Mouse (Mus musculus): ENCODE results near the gene Sult3a1. TPM values are rescaled to one million over a fixed set of nuclear protein-coding genes. Genes with fewer than 3 reads are reported as not detected.
"Not testable (repeated sequence)": the region's sequence is repeated elsewhere in the genome, so short reads cannot be mapped to it uniquely, and the experiment has no call there.

Sult3a1 gene
- polyA plus RNA-seq, 1 experiment, result not detected

DNA sequence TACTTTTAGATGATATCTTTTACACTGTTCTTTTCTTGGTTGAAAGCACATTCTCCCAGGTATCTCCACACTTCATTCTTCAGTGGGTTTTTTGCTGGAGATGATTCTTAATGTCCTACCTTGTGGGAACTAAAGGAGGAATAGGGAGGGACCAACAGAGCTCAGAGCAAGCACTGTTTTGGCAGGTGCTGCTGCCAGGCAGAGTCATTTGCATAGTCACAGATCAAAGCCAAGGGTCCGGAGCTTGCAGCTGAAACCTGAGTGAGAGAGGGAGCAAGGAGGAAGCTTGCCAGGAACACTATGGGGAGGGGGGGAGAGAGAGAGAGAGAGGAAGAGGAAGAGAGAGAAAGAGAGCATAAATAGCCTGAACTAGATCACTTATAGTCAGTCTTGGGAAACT, 12.9 kb downstream of the Sult3a1 start:
- no peaks in the 10 kb centered on the region for H3K27me3 ChIP-seq (ENCODE audit: control insufficient read depth, insufficient read depth, low read length, poor library complexity, severe bottlenecking)
- H3K9me3 ChIP-seq (replicated peaks; ENCODE audit: control insufficient read depth, insufficient read depth, low read length, poor library complexity, severe bottlenecking), result no peaks in the 10 kb centered on the region
- H3K27ac ChIP-seq (ENCODE audit: insufficient read depth, low read length), result no peak overlapping the region
- H3K36me3 ChIP-seq (ENCODE audit: control insufficient read depth, insufficient read depth, low read length, poor library complexity, severe bottlenecking), result no peaks in the 10 kb centered on the region
- no peak overlapping the region for H3K4me3 ChIP-seq (ENCODE audit: low read depth, low read length)
- TF ChIP-seq EP300 (IDR thresholded peaks at IDR 0.05; ENCODE audit: insufficient read depth, low read depth, low read length) (no peak), CTCF (IDR thresholded peaks at IDR 0.05; ENCODE audit: low read depth, low read length) (no peak), POLR2A (IDR thresholded peaks at IDR 0.05; ENCODE audit: insufficient read depth, low read length) (no peak)
- H3K4me1 ChIP-seq (ENCODE audit: control insufficient read depth, insufficient read depth, low read length), result no peaks in the 10 kb centered on the region
- H3K9ac ChIP-seq (ENCODE audit: low read depth, poor library complexity, severe bottlenecking), result no peak overlapping the region

DNA sequence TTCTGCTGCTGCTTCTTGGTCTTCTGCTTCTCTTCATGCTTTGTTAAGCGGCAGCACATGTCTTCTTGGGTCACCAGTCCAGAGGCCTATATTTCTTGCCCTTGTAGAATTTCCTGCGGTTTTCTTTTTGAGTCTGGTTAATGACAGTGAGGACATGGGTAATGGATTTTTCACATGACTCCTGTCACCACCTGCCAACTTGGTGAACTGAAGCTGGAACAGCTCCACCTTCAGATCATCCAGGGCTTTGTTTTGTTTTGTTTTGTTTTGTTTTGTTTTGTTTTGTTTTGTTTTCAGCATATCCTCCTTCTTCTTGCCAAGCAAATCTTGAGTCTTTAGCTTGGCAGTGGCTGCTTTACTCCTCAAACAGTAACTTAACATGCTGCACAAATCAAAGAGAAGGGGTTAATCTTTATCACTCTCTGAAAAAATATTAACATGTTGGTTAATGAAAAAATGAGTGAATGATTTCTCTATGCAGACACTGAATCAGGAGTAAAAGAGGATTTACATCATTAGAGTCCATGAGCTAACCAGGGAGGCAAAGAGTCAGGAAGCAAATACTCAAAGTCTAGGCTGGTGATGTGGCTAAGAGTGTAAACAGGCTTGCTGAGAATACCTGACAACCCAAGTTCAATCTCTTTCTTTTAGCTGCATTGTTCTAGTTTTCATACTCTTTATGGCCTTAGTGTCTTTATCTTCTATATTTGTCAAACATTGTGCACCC, 15.3 kb downstream of the Sult3a1 start:
- H3K27ac ChIP-seq (ENCODE audit: insufficient read depth, low read length), result no peak overlapping the region
- no peak for TF ChIP-seq EP300 (IDR thresholded peaks at IDR 0.05; ENCODE audit: insufficient read depth, low read depth, low read length)
- no peak overlapping the region for H3K4me3 ChIP-seq (ENCODE audit: low read depth, low read length)
- H3K9ac ChIP-seq (ENCODE audit: low read depth, poor library complexity, severe bottlenecking), result no peak overlapping the region
- no peaks in the 10 kb centered on the region for H3K36me3 ChIP-seq (ENCODE audit: control insufficient read depth, insufficient read depth, low read length, poor library complexity, severe bottlenecking)
- H3K4me1 ChIP-seq (ENCODE audit: control insufficient read depth, insufficient read depth, low read length), result no peaks in the 10 kb centered on the region
- H3K9me3 ChIP-seq (replicated peaks; ENCODE audit: control insufficient read depth, insufficient read depth, low read length, poor library complexity, severe bottlenecking), result no peaks in the 10 kb centered on the region
- H3K27me3 ChIP-seq (ENCODE audit: control insufficient read depth, insufficient read depth, low read length, poor library complexity, severe bottlenecking), result no peaks in the 10 kb centered on the region

DNA sequence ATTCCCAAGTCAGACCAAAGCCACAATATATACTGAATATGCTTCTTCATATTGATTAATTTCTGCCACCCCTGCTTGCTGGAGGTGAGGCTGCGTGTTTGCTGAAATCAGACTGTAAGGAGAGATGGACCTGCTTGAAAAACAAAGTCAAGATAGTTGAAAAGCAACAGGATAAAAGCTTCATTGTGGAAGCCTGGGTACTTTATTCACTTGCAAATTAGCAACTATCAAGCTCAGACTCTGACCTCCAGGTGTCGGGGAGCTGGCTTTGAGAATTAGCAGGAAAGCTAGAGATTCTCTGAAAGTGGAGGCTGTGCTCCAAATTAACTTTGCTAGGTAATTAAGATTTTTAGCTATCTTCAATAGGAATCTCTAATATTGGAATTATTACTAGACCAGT, 24.9 kb downstream of the Sult3a1 start:
- not testable (repeated sequence) for H3K4me1 ChIP-seq (ENCODE audit: control insufficient read depth, insufficient read depth, low read length); H3K27ac ChIP-seq (ENCODE audit: insufficient read depth, low read length); H3K9ac ChIP-seq (ENCODE audit: low read depth, poor library complexity, severe bottlenecking); H3K4me3 ChIP-seq (ENCODE audit: low read depth, low read length); H3K36me3 ChIP-seq (ENCODE audit: control insufficient read depth, insufficient read depth, low read length, poor library complexity, severe bottlenecking); H3K27me3 ChIP-seq (ENCODE audit: control insufficient read depth, insufficient read depth, low read length, poor library complexity, severe bottlenecking)
- H3K9me3 ChIP-seq (replicated peaks; ENCODE audit: control insufficient read depth, insufficient read depth, low read length, poor library complexity, severe bottlenecking), result peaks cover 35% of the 10 kb centered on the region

DNA sequence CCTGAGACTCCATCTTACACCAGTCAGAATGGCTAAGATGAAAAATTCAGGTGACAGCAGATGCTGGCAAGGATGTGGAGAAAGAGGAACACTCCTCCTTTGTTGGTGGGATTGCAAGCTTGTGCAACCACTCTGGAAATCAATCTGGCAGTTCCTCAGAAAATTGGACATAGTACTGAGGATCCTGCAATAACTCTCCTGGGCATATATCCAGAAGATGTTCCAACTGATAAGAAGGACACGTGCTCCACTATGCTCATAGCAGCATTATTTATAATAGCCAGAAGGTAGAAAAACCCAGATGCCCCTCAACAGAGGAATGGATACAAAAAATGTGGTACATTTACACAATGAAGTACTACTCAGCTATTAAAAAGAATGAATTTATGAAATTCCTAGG, 44.0 kb downstream of the Sult3a1 start:
- not testable (repeated sequence) for H3K4me3 ChIP-seq (ENCODE audit: low read depth, low read length); H3K27me3 ChIP-seq (ENCODE audit: control insufficient read depth, insufficient read depth, low read length, poor library complexity, severe bottlenecking); H3K4me1 ChIP-seq (ENCODE audit: control insufficient read depth, insufficient read depth, low read length); H3K9ac ChIP-seq (ENCODE audit: low read depth, poor library complexity, severe bottlenecking); H3K36me3 ChIP-seq (ENCODE audit: control insufficient read depth, insufficient read depth, low read length, poor library complexity, severe bottlenecking); H3K9me3 ChIP-seq (replicated peaks; ENCODE audit: control insufficient read depth, insufficient read depth, low read length, poor library complexity, severe bottlenecking); H3K27ac ChIP-seq (ENCODE audit: insufficient read depth, low read length)

DNA sequence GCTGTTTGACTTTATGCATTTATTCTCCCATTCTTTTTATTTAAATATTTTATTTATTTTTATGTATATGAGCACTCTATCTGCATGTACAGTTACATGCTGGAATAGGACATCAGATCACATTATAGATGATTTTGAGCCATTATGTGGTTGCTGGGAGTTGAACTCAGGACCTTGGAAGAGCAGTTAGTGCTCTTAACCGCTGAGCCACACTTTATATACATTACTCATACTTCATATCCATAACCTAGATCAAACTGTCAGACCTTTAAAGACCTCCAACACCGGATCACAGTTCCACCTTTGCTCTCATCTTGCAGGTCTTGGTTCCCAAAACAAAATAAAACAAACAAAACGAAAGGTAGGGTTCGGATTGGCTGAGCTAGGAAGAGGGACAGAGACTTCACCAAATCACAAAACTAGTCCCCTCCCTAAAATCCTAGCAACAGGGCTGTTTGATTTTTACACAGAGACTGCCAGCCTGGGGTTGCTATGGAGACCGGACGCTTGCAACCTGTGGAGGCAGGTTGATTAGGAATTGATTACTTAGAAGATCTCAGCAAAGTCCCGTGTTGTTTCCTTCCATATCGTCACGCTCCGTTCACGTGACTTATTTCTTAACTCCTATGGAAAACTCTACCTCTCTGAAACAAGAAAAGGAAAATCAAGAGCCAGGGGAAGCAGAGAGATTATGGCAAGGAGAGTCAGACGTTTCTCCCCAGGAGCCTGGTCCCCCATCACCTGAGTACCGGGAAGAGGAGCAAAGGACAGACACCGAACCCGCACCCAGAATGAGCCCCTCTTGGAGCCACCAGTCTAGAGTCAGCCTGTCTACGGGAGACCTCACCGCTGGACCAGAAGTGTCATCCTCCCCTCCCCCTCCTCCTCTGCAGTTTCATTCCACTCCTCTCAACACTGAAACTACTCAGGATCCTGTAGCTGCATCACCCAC, 47.3 kb downstream of the Sult3a1 start, which contains the start of gene Rsph4a:
TSS of gene Rsph4a (plus strand) at position 582 of the 952 bp plus-strand sequence.
- Histone ChIP-seq H3K27me3 (ENCODE audit: control insufficient read depth, insufficient read depth, low read length, poor library complexity, severe bottlenecking) (no peaks in the 10 kb centered on the region), H3K4me3 (ENCODE audit: low read depth, low read length) (peak within 1 kb of the TSS; percentile 10), H3K36me3 (ENCODE audit: control insufficient read depth, insufficient read depth, low read length, poor library complexity, severe bottlenecking) (no peaks in the 10 kb centered on the region), H3K9ac (ENCODE audit: low read depth, poor library complexity, severe bottlenecking) (no peak within 1 kb of the TSS), H3K27ac (ENCODE audit: insufficient read depth, low read length) (no peak within 1 kb of the TSS), H3K9me3 (replicated peaks; ENCODE audit: control insufficient read depth, insufficient read depth, low read length, poor library complexity, severe bottlenecking) (no peaks in the 10 kb centered on the region), H3K4me1 (ENCODE audit: control insufficient read depth, insufficient read depth, low read length) (no peaks in the 10 kb centered on the region)
- no peak for TF ChIP-seq POLR2A (IDR thresholded peaks at IDR 0.05; ENCODE audit: insufficient read depth, low read length)
- TF ChIP-seq CTCF (IDR thresholded peaks at IDR 0.05; ENCODE audit: low read depth, low read length), result no peak
- TF ChIP-seq EP300 (IDR thresholded peaks at IDR 0.05; ENCODE audit: insufficient read depth, low read depth, low read length), result no peak

DNA sequence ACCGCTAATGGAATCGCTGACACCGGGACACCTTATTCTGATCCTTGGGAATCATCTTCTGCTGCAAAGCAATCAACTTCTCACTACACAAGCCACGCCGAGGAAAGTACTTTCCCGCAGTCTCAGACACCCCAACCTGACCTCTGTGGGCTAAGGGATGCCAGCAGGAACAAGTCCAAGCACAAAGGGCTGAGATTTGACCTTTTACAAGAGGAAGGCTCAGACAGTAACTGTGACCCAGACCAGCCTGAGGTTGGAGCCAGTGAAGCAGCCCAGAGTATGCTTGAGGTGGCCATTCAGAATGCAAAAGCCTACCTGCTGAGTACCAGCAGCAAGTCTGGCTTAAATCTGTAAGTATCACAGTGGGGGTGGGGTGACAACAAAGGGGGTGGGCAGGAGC, 48.0 kb downstream of the Sult3a1 start:
- H3K27me3 ChIP-seq (ENCODE audit: control insufficient read depth, insufficient read depth, low read length, poor library complexity, severe bottlenecking), result no peaks in the 10 kb centered on the region
- no peak overlapping the region for H3K9ac ChIP-seq (ENCODE audit: low read depth, poor library complexity, severe bottlenecking)
- no peak for TF ChIP-seq CTCF (IDR thresholded peaks at IDR 0.05; ENCODE audit: low read depth, low read length)
- TF ChIP-seq POLR2A (IDR thresholded peaks at IDR 0.05; ENCODE audit: insufficient read depth, low read length), result no peak
- no peak for TF ChIP-seq EP300 (IDR thresholded peaks at IDR 0.05; ENCODE audit: insufficient read depth, low read depth, low read length)
- no peaks in the 10 kb centered on the region for H3K4me1 ChIP-seq (ENCODE audit: control insufficient read depth, insufficient read depth, low read length)
- no peaks in the 10 kb centered on the region for H3K9me3 ChIP-seq (replicated peaks; ENCODE audit: control insufficient read depth, insufficient read depth, low read length, poor library complexity, severe bottlenecking)
- peak overlapping the region; percentile 10 for H3K4me3 ChIP-seq (ENCODE audit: low read depth, low read length)
- H3K36me3 ChIP-seq (ENCODE audit: control insufficient read depth, insufficient read depth, low read length, poor library complexity, severe bottlenecking), result no peaks in the 10 kb centered on the region
- H3K27ac ChIP-seq (ENCODE audit: insufficient read depth, low read length), result no peak overlapping the region

Other genes starting within 250 kb of the Sult3a1 start
- 0.53 and 1.3 TPM in 2 replicates for gene Clvs2, start 233.0 kb upstream of the Sult3a1 start, polyA plus RNA-seq (2011; ENCODE audit: insufficient read depth, insufficient read length, low read depth, missing spikeins)
- gene Sult3a2, start 71.0 kb upstream of the Sult3a1 start, polyA plus RNA-seq (2011; ENCODE audit: insufficient read depth, insufficient read length, low read depth, missing spikeins), result not detected in 2 replicates
- gene Rsph4a, start 47.4 kb downstream of the Sult3a1 start, polyA plus RNA-seq (2011; ENCODE audit: insufficient read depth, insufficient read length, low read depth, missing spikeins), result 0.18 TPM in 1 of 2 replicates, not detected in the other
- gene Zup1, start 93.5 kb downstream of the Sult3a1 start, polyA plus RNA-seq (2011; ENCODE audit: insufficient read depth, insufficient read length, low read depth, missing spikeins), result 21.6 and 22.9 TPM in 2 replicates
- 88.5 and 91.1 TPM in 2 replicates for gene Rwdd1, start 161.9 kb downstream of the Sult3a1 start, polyA plus RNA-seq (2011; ENCODE audit: insufficient read depth, insufficient read length, low read depth, missing spikeins)
- not detected in 2 replicates for gene Trappc3l, start 179.9 kb downstream of the Sult3a1 start, polyA plus RNA-seq (2011; ENCODE audit: insufficient read depth, insufficient read length, low read depth, missing spikeins)
- not detected in 2 replicates for gene Calhm4, start 186.6 kb downstream of the Sult3a1 start, polyA plus RNA-seq (2011; ENCODE audit: insufficient read depth, insufficient read length, low read depth, missing spikeins)
- gene Calhm5, start 238.8 kb downstream of the Sult3a1 start, polyA plus RNA-seq (2011; ENCODE audit: insufficient read depth, insufficient read length, low read depth, missing spikeins), result 0.18 TPM in 1 of 2 replicates, not detected in the other